Mouse (Mus musculus) cortical plate, adult 2 months (tissue): ENCODE data around the gene Commd1.
A peak's percentile ranks its signal among the peaks of the same experiment; 100 is the strongest.

ENCODE experiments used
- CTCF ChIP-seq: fragments of 200-500 bp; IDR thresholded peaks from 2 replicates; pipeline ENCODE4 v1.5.1; 2011; ENCODE audit warnings: mild to moderate bottlenecking, control low read depth, low read length; ENCODE audit not compliant: insufficient read depth; ENCODE audit errors: extremely low read depth
- POLR2A ChIP-seq: fragments of 200-500 bp; IDR thresholded peaks from 2 replicates; pipeline ENCODE4 v1.6.1; 2011; ENCODE audit warnings: mild to moderate bottlenecking, low read length, control low read depth; ENCODE audit not compliant: insufficient read depth; ENCODE audit errors: extremely low read depth

GRCm38 (mm10) chr11:22971835-22972709, 10.1 kb downstream of the Commd1 start, which contains the start of gene Zrsr1:
- TF ChIP-seq POLR2A (peak; percentile 95), CTCF (no peak)
